Mouse (Mus musculus): ENCODE measurements at regions not wholly inside any gene's neighbourhood (a gene's known extent, or its start where the extent isn't known, plus 50 kb on each side); places are given as distances from the start of the nearest gene placed in this dataset.

- TF ChIP-seq CTCF (IDR thresholded peaks at IDR 0.05; ENCODE audit: extremely low read depth, insufficient read length, insufficient replicate concordance, low read depth, low read length): no peak
- TF ChIP-seq POLR2A (IDR thresholded peaks at IDR 0.05; ENCODE audit: low read depth, low read length): no peak
Observed at GRCm38 (mm10) chr9:60972201-60972910, 178.0 kb downstream of the Uaca start.
